Mouse (Mus musculus) heart, postnatal 0 days (tissue): ENCODE data around the gene Cdc42se2.

Source experiments
- CTCF ChIP-seq: IDR thresholded peaks from 2 replicates; pipeline ENCODE4 v1.5.1; 2016; ENCODE audit warnings: antibody characterized with exemption, control low read depth, low read depth
- EP300 ChIP-seq: IDR thresholded peaks from 2 replicates; pipeline ENCODE4 v1.6.1; 2016; ENCODE audit warnings: antibody characterized with exemption, low read depth

- TF ChIP-seq CTCF (no peak), EP300 (no peak)
Observed at GRCm38 (mm10) chr11:54699972-54700371, 87.5 kb downstream of the Cdc42se2 start.
